Mouse (Mus musculus) midbrain, embryonic 12.5 days (tissue): ENCODE data around the gene Spag16. TPM values are rescaled to one million over a fixed set of nuclear protein-coding genes. Genes with fewer than 3 reads are reported as not detected.

Experiments used
- ATAC-seq: fragments of 200-750 bp; cut with Nextera tagmentation; 2 replicates; pipeline ENCODE4 v1.8.0; 2017; ENCODE audit warnings: low read depth, moderate TSS enrichment, moderate library complexity; ENCODE audit not compliant: low FRiP score
- H3K27ac ChIP-seq: fragments of 300-500 bp; sonication (generic); replicated peaks from 2 replicates; pipeline ENCODE4 v1.5.1; 2016; ENCODE audit warnings: mild to moderate bottlenecking
- H3K27me3 ChIP-seq: fragments of 300-500 bp; sonication (generic); 2 replicates; pipeline ENCODE4 v1.6.1; 2016; ENCODE audit warnings: mild to moderate bottlenecking
- H3K36me3 ChIP-seq: fragments of 300-500 bp; sonication (generic); 2 replicates; pipeline ENCODE4 v1.6.1; 2016
- H3K4me1 ChIP-seq: fragments of 300-500 bp; sonication (generic); 2 replicates; pipeline ENCODE4 v1.6.1; 2016
- H3K4me2 ChIP-seq: fragments of 300-500 bp; sonication (generic); replicated peaks from 2 replicates; pipeline ENCODE4 v1.6.1; 2016; ENCODE audit warnings: mild to moderate bottlenecking, moderate library complexity
- H3K4me3 ChIP-seq: fragments of 300-500 bp; sonication (generic); 2 replicates; pipeline ENCODE4 v1.5.1; 2016; ENCODE audit warnings: mild to moderate bottlenecking
- H3K9ac ChIP-seq: fragments of 300-500 bp; sonication (generic); replicated peaks from 2 replicates; pipeline ENCODE4 v1.6.1; 2016; ENCODE audit warnings: mild to moderate bottlenecking, moderate library complexity
- H3K9me3 ChIP-seq: fragments of 300-500 bp; sonication (generic); 2 replicates; pipeline ENCODE4 v1.6.1; 2016; ENCODE audit warnings: mild to moderate bottlenecking
- WGBS: fragments of 180-500 bp; shearing (Covaris S2); methylation state at CpG from one replicate; pipeline ENCODE4 v1.1.7; 2016; 5-methylcytosine and 5-hydroxymethylcytosine counted together
- polyA plus RNA-seq: library from polyadenylated mRNA; unstranded; fragments of >200 nt; fragmentation: Nextera tagmentation; extraction: Ambion mirVana; gene quantifications from 2 replicates; pipeline ENCODE4 v1.2.1, GENCODE M21; 2016

Spag16 gene
- polyA plus RNA-seq, 1 experiment from 2014 or later, result 2.0 TPM

- H3K27ac ChIP-seq, result no peak overlapping the region
- no peaks in the 10 kb centered on the region for H3K36me3 ChIP-seq
- H3K9ac ChIP-seq, result no peak overlapping the region
- no peak for ATAC-seq
- H3K9me3 ChIP-seq, result no peaks in the 10 kb centered on the region
- WGBS, result 81% methylated on average over 13 of the region's 13 CpGs
- H3K4me1 ChIP-seq, result no peaks in the 10 kb centered on the region
- H3K4me2 ChIP-seq, result no peak overlapping the region
- H3K27me3 ChIP-seq, result no peaks in the 10 kb centered on the region
- no peak overlapping the region for H3K4me3 ChIP-seq
Measured at GRCm38 (mm10) chr1:70316128-70316765, 489.5 kb downstream of the Spag16 start.

GRCm38 (mm10) chr1:70320951-70321350, 494.2 kb downstream of the Spag16 start:
- H3K4me2 ChIP-seq, result no peak overlapping the region
- H3K4me1 ChIP-seq, result no peaks in the 10 kb centered on the region
- 66% methylated on average over 4 of the region's 4 CpGs for WGBS
- H3K27me3 ChIP-seq, result no peaks in the 10 kb centered on the region
- H3K9ac ChIP-seq, result no peak overlapping the region
- no peaks in the 10 kb centered on the region for H3K9me3 ChIP-seq
- no peaks in the 10 kb centered on the region for H3K36me3 ChIP-seq
- no peak for ATAC-seq
- no peak overlapping the region for H3K4me3 ChIP-seq
- no peak overlapping the region for H3K27ac ChIP-seq

GRCm38 (mm10) chr1:70346179-70346578, 519.4 kb downstream of the Spag16 start:
- H3K9ac ChIP-seq, result no peak overlapping the region
- no peak overlapping the region for H3K4me2 ChIP-seq
- no peak overlapping the region for H3K27ac ChIP-seq
- no peak for ATAC-seq
- H3K4me1 ChIP-seq, result no peaks in the 10 kb centered on the region
- H3K36me3 ChIP-seq, result no peaks in the 10 kb centered on the region
- no peaks in the 10 kb centered on the region for H3K27me3 ChIP-seq
- no peaks in the 10 kb centered on the region for H3K9me3 ChIP-seq
- WGBS, result 70% methylated on average over 2 of the region's 2 CpGs
- no peak overlapping the region for H3K4me3 ChIP-seq

GRCm38 (mm10) chr1:70351371-70351770, 524.6 kb downstream of the Spag16 start:
- H3K27me3 ChIP-seq, result no peaks in the 10 kb centered on the region
- 74% methylated on average over 3 of the region's 3 CpGs for WGBS
- H3K9me3 ChIP-seq, result no peaks in the 10 kb centered on the region
- H3K4me1 ChIP-seq, result no peaks in the 10 kb centered on the region
- H3K4me2 ChIP-seq, result no peak overlapping the region
- no peak for ATAC-seq
- no peak overlapping the region for H3K4me3 ChIP-seq
- no peak overlapping the region for H3K27ac ChIP-seq
- no peaks in the 10 kb centered on the region for H3K36me3 ChIP-seq
- H3K9ac ChIP-seq, result no peak overlapping the region

GRCm38 (mm10) chr1:70354014-70354413, 527.2 kb downstream of the Spag16 start:
- no peak for ATAC-seq
- no peak overlapping the region for H3K9ac ChIP-seq
- no peak overlapping the region for H3K27ac ChIP-seq

GRCm38 (mm10) chr1:70371721-70372120, 545.0 kb downstream of the Spag16 start:
- Histone ChIP-seq H3K4me1 (no peaks in the 10 kb centered on the region), H3K9me3 (no peaks in the 10 kb centered on the region), H3K9ac (no peak overlapping the region), H3K27me3 (no peaks in the 10 kb centered on the region), H3K36me3 (no peaks in the 10 kb centered on the region), H3K4me3 (no peak overlapping the region), H3K27ac (no peak overlapping the region), H3K4me2 (no peak overlapping the region)
- WGBS, result 83% methylated on average over 4 of the region's 4 CpGs
- ATAC-seq, result no peak

More at GRCm38 (mm10) chr1:70354014-70354413, 527.2 kb downstream of the Spag16 start:
- Histone ChIP-seq H3K36me3 (no peaks in the 10 kb centered on the region), H3K27me3 (no peaks in the 10 kb centered on the region), H3K4me3 (no peak overlapping the region), H3K4me1 (no peaks in the 10 kb centered on the region), H3K9me3 (no peaks in the 10 kb centered on the region), H3K4me2 (no peak overlapping the region)

GRCm38 (mm10) chr1:70380096-70380495, 553.3 kb downstream of the Spag16 start:
- no peak for ATAC-seq
- Histone ChIP-seq H3K9ac (no peak overlapping the region), H3K4me2 (no peak overlapping the region), H3K4me1 (no peaks in the 10 kb centered on the region; the same call in 1 of the 2 replicates), H3K36me3 (no peaks in the 10 kb centered on the region), H3K4me3 (no peak overlapping the region), H3K27ac (no peak overlapping the region), H3K9me3 (no peaks in the 10 kb centered on the region), H3K27me3 (no peaks in the 10 kb centered on the region)
- WGBS, result 83% methylated on average over 7 of the region's 7 CpGs

- H3K36me3 ChIP-seq, result no peaks in the 10 kb centered on the region
- H3K9ac ChIP-seq, result no peak overlapping the region
- ATAC-seq, result peak; percentile 82
Measured at GRCm38 (mm10) chr1:70442209-70443080, 615.7 kb downstream of the Spag16 start.

GRCm38 (mm10) chr1:70479864-70480263, 653.1 kb downstream of the Spag16 start:
- Histone ChIP-seq H3K36me3 (no peaks in the 10 kb centered on the region), H3K9me3 (no peaks in the 10 kb centered on the region), H3K27ac (no peak overlapping the region), H3K27me3 (no peaks in the 10 kb centered on the region), H3K4me2 (no peak overlapping the region), H3K9ac (no peak overlapping the region), H3K4me1 (no peaks in the 10 kb centered on the region), H3K4me3 (no peak overlapping the region)
- 95% methylated on average over 1 of the region's 1 CpGs for WGBS
- ATAC-seq, result no peak

More at GRCm38 (mm10) chr1:70442209-70443080, 615.7 kb downstream of the Spag16 start:
- Histone ChIP-seq H3K9me3 (no peaks in the 10 kb centered on the region), H3K27me3 (no peaks in the 10 kb centered on the region), H3K4me3 (no peak overlapping the region), H3K4me1 (no peaks in the 10 kb centered on the region), H3K4me2 (0 out of 2 replicates have a peak overlapping the region, but pooled peaks have one; percentile 3), H3K27ac (0 out of 2 replicates have a peak overlapping the region, but pooled peaks have one; percentile 15)
- 48% methylated on average over 9 of the region's 9 CpGs for WGBS

- H3K9me3 ChIP-seq, result no peaks in the 10 kb centered on the region
- ATAC-seq, result no peak
- no peak overlapping the region for H3K4me2 ChIP-seq
- no peaks in the 10 kb centered on the region for H3K4me1 ChIP-seq
- no peak overlapping the region for H3K9ac ChIP-seq
- no peaks in the 10 kb centered on the region for H3K36me3 ChIP-seq
- no peaks in the 10 kb centered on the region for H3K27me3 ChIP-seq
- H3K4me3 ChIP-seq, result no peak overlapping the region
- no peak overlapping the region for H3K27ac ChIP-seq
Measured at GRCm38 (mm10) chr1:70518918-70519317, 692.1 kb downstream of the Spag16 start.

- Histone ChIP-seq H3K4me1 (no peaks in the 10 kb centered on the region), H3K27me3 (no peaks in the 10 kb centered on the region), H3K36me3 (no peaks in the 10 kb centered on the region), H3K9me3 (no peaks in the 10 kb centered on the region), H3K27ac (no peak overlapping the region), H3K4me3 (no peak overlapping the region), H3K4me2 (no peak overlapping the region), H3K9ac (no peak overlapping the region)
- ATAC-seq, result no peak
- 59% methylated on average over 2 of the region's 2 CpGs for WGBS
Measured at GRCm38 (mm10) chr1:70527134-70527533, 700.4 kb downstream of the Spag16 start.

GRCm38 (mm10) chr1:70529771-70530170, 703.0 kb downstream of the Spag16 start:
- Histone ChIP-seq H3K27me3 (no peaks in the 10 kb centered on the region), H3K9ac (no peak overlapping the region), H3K27ac (no peak overlapping the region), H3K4me3 (no peak overlapping the region), H3K4me1 (no peaks in the 10 kb centered on the region), H3K36me3 (no peaks in the 10 kb centered on the region), H3K9me3 (no peaks in the 10 kb centered on the region), H3K4me2 (no peak overlapping the region)
- ATAC-seq, result no peak
- WGBS, result 79% methylated on average over 2 of the region's 2 CpGs
